Mouse (Mus musculus): ENCODE results near the gene Eif3k. TPM values are rescaled to one million over a fixed set of nuclear protein-coding genes. Genes with fewer than 3 reads are reported as not detected.

Gene Eif3k
- polyA plus RNA-seq, 1 experiment from 2014 or later: 446 TPM

GRCm38 (mm10) chr7:28941129-28941528 lies 40.5 kb downstream of the Eif3k start:
- Histone ChIP-seq H3K9me3 (replicated peaks) (no peaks in the 10 kb centered on the region), H3K4me3 (no peak overlapping the region), H3K27me3 (ENCODE audit: low read depth, poor library complexity, severe bottlenecking) (no peaks in the 10 kb centered on the region), H3K27ac (peak overlapping the region; percentile 34; the same call in 1 of the 2 replicates), H3K36me3 (peaks cover 63% of the 10 kb centered on the region), H3K4me1 (peaks cover 76% of the 10 kb centered on the region)
- no peak for DNase-seq (ENCODE audit: low spot score)
- 85% methylated on average over 4 of the region's 4 CpGs for whole genome bisulfite sequencing

GRCm38 (mm10) chr7:28939418-28940183 lies 42.1 kb downstream of the Eif3k start:
- WGBS: 78% methylated on average over 7 of the region's 7 CpGs
- H3K27ac ChIP-seq: 0 out of 2 replicates have a peak overlapping the region, but pooled peaks have one; percentile 44
- peaks cover 75% of the 10 kb centered on the region for H3K36me3 ChIP-seq

GRCm38 (mm10) chr7:28938654-28939053 lies 43.0 kb downstream of the Eif3k start:
- Histone ChIP-seq H3K36me3 (peaks cover 80% of the 10 kb centered on the region), H3K27me3 (ENCODE audit: low read depth, poor library complexity, severe bottlenecking) (no peaks in the 10 kb centered on the region), H3K27ac (peak overlapping the region; percentile 57; the same call in 1 of the 2 replicates), H3K9me3 (replicated peaks) (no peaks in the 10 kb centered on the region), H3K4me3 (no peak overlapping the region), H3K4me1 (peaks cover 61% of the 10 kb centered on the region)
- no peak for DNase-seq (ENCODE audit: low spot score)
- 92% methylated on average over 4 of the region's 4 CpGs for WGBS

More at GRCm38 (mm10) chr7:28939418-28940183, 42.1 kb downstream of the Eif3k start:
- DNase-seq (ENCODE audit: low spot score): no peak
- no peaks in the 10 kb centered on the region for H3K9me3 ChIP-seq (replicated peaks)
- H3K4me1 ChIP-seq: peaks cover 69% of the 10 kb centered on the region
- H3K4me3 ChIP-seq: no peak overlapping the region
- H3K27me3 ChIP-seq (ENCODE audit: low read depth, poor library complexity, severe bottlenecking): no peaks in the 10 kb centered on the region

GRCm38 (mm10) chr7:28936787-28937186 lies 44.9 kb downstream of the Eif3k start:
- Histone ChIP-seq H3K9me3 (replicated peaks) (no peaks in the 10 kb centered on the region), H3K36me3 (peaks cover 64% of the 10 kb centered on the region), H3K4me3 (no peak overlapping the region), H3K27me3 (ENCODE audit: low read depth, poor library complexity, severe bottlenecking) (no peaks in the 10 kb centered on the region), H3K27ac (peak overlapping the region; percentile 64; the same call in 1 of the 2 replicates), H3K4me1 (peaks cover 60% of the 10 kb centered on the region)
- no peak for DNase-seq (ENCODE audit: low spot score)
- 75% methylated on average over 4 of the region's 4 CpGs for WGBS

- Histone ChIP-seq H3K9me3 (replicated peaks) (no peaks in the 10 kb centered on the region), H3K4me3 (no peak overlapping the region), H3K36me3 (peaks cover 51% of the 10 kb centered on the region), H3K4me1 (peaks cover 63% of the 10 kb centered on the region), H3K27me3 (ENCODE audit: low read depth, poor library complexity, severe bottlenecking) (no peaks in the 10 kb centered on the region), H3K27ac (no peak overlapping the region)
- DNase-seq (ENCODE audit: low spot score): no peak
- 96% methylated on average over 2 of the region's 2 CpGs for WGBS
These were observed 47.8 kb downstream of the Eif3k start for GRCm38 (mm10) chr7:28933825-28934224.

- WGBS: 81% methylated on average over 6 of the region's 6 CpGs
- DNase-seq (ENCODE audit: low spot score): no peak
- no peak overlapping the region for H3K27ac ChIP-seq
These were observed 49.1 kb downstream of the Eif3k start for GRCm38 (mm10) chr7:28932421-28933041.

GRCm38 (mm10) chr7:28931695-28932039 lies 50.0 kb downstream of the Eif3k start:
- H3K9me3 ChIP-seq (replicated peaks): no peaks in the 10 kb centered on the region
- WGBS: 91% methylated on average over 4 of the region's 4 CpGs
- H3K36me3 ChIP-seq: peaks cover 47% of the 10 kb centered on the region
- peaks cover 48% of the 10 kb centered on the region for H3K4me1 ChIP-seq
- no peak for DNase-seq (ENCODE audit: low spot score)
- H3K27ac ChIP-seq: no peak overlapping the region
- no peak overlapping the region for H3K4me3 ChIP-seq
- H3K27me3 ChIP-seq (ENCODE audit: low read depth, poor library complexity, severe bottlenecking): no peaks in the 10 kb centered on the region

More at GRCm38 (mm10) chr7:28932421-28933041, 49.1 kb downstream of the Eif3k start:
- H3K4me3 ChIP-seq: no peak overlapping the region
- H3K36me3 ChIP-seq: peaks cover 50% of the 10 kb centered on the region
- no peaks in the 10 kb centered on the region for H3K27me3 ChIP-seq (ENCODE audit: low read depth, poor library complexity, severe bottlenecking)
- H3K9me3 ChIP-seq (replicated peaks): no peaks in the 10 kb centered on the region
- peaks cover 57% of the 10 kb centered on the region for H3K4me1 ChIP-seq

- DNase-seq (ENCODE audit: low spot score): no peak
- Histone ChIP-seq H3K9me3 (replicated peaks) (no peaks in the 10 kb centered on the region), H3K27ac (peak overlapping the region; percentile 17; the same call in 1 of the 2 replicates), H3K36me3 (peaks cover 49% of the 10 kb centered on the region), H3K4me3 (no peak overlapping the region), H3K27me3 (ENCODE audit: low read depth, poor library complexity, severe bottlenecking) (no peaks in the 10 kb centered on the region), H3K4me1 (peaks cover 49% of the 10 kb centered on the region)
- WGBS: 88% methylated on average over 7 of the region's 7 CpGs
These were observed 50.5 kb downstream of the Eif3k start for GRCm38 (mm10) chr7:28931032-28931694.

GRCm38 (mm10) chr7:28930320-28931031 lies 51.2 kb downstream of the Eif3k start:
- H3K4me1 ChIP-seq: peaks cover 56% of the 10 kb centered on the region
- peak overlapping the region; percentile 56; the same call in 1 of the 2 replicates for H3K27ac ChIP-seq
- no peak for DNase-seq (ENCODE audit: low spot score)

GRCm38 (mm10) chr7:28929381-28929780 lies 52.3 kb downstream of the Eif3k start:
- Histone ChIP-seq H3K4me3 (no peak overlapping the region), H3K27me3 (ENCODE audit: low read depth, poor library complexity, severe bottlenecking) (no peaks in the 10 kb centered on the region), H3K36me3 (peaks cover 36% of the 10 kb centered on the region), H3K9me3 (replicated peaks) (no peaks in the 10 kb centered on the region), H3K4me1 (peaks cover 59% of the 10 kb centered on the region), H3K27ac (peak overlapping the region; percentile 56)
- no peak for DNase-seq (ENCODE audit: low spot score)
- 75% methylated on average over 3 of the region's 3 CpGs for WGBS

More at GRCm38 (mm10) chr7:28930320-28931031, 51.2 kb downstream of the Eif3k start:
- H3K9me3 ChIP-seq (replicated peaks): no peaks in the 10 kb centered on the region
- H3K36me3 ChIP-seq: peaks cover 47% of the 10 kb centered on the region
- H3K4me3 ChIP-seq: no peak overlapping the region
- H3K27me3 ChIP-seq (ENCODE audit: low read depth, poor library complexity, severe bottlenecking): no peaks in the 10 kb centered on the region
- WGBS: 67% methylated on average over 5 of the region's 5 CpGs

GRCm38 (mm10) chr7:28926172-28926571 lies 55.5 kb downstream of the Eif3k start:
- Histone ChIP-seq H3K4me1 (peaks cover 70% of the 10 kb centered on the region), H3K36me3 (peaks cover 38% of the 10 kb centered on the region), H3K4me3 (no peak overlapping the region), H3K9me3 (replicated peaks) (no peaks in the 10 kb centered on the region), H3K27me3 (ENCODE audit: low read depth, poor library complexity, severe bottlenecking) (no peaks in the 10 kb centered on the region), H3K27ac (peak overlapping the region; percentile 88; the same call in 1 of the 2 replicates)
- no peak for DNase-seq (ENCODE audit: low spot score)
- WGBS: 87% methylated on average over 2 of the region's 2 CpGs

GRCm38 (mm10) chr7:28925317-28925716 lies 56.3 kb downstream of the Eif3k start:
- no peaks in the 10 kb centered on the region for H3K9me3 ChIP-seq (replicated peaks)
- peaks cover 61% of the 10 kb centered on the region for H3K4me1 ChIP-seq
- no peaks in the 10 kb centered on the region for H3K27me3 ChIP-seq (ENCODE audit: low read depth, poor library complexity, severe bottlenecking)
- DNase-seq (ENCODE audit: low spot score): peak; percentile 50
- H3K27ac ChIP-seq: peak overlapping the region; percentile 88
- no peak overlapping the region for H3K4me3 ChIP-seq
- peaks cover 45% of the 10 kb centered on the region for H3K36me3 ChIP-seq
- WGBS: 53% methylated on average over 9 of the region's 9 CpGs
